Mouse (Mus musculus): ENCODE results near the gene Bcor. TPM values are rescaled to one million over a fixed set of nuclear protein-coding genes. Genes with fewer than 3 reads are reported as not detected.
A peak's percentile ranks its signal among the peaks of the same experiment; 100 is the strongest.

Gene Bcor
- polyA plus RNA-seq, 1 experiment = 15.8 TPM

- WGBS = 52% methylated on average over 6 of the region's 6 CpGs
- no peak for DNase-seq
- H3K4me1 ChIP-seq (ENCODE audit: control insufficient read depth, insufficient read depth, low read length) = peaks cover 14% of the 10 kb centered on the region
- no peak overlapping the region for H3K4me3 ChIP-seq (replicated peaks; ENCODE audit: extremely low read depth, low read depth, low read length)
- no peak for TF ChIP-seq POLR2A (IDR thresholded peaks at IDR 0.05; ENCODE audit: borderline replicate concordance, extremely low read depth, low read depth, low read length)
- no peak for TF ChIP-seq CTCF (IDR thresholded peaks at IDR 0.05; ENCODE audit: insufficient read depth, low read length)
Observed at GRCm38 (mm10) chrX:12062932-12063260, 97.3 kb downstream of the Bcor start.

GRCm38 (mm10) chrX:12062121-12062931, 97.8 kb downstream of the Bcor start:
- Histone ChIP-seq H3K4me1 (ENCODE audit: control insufficient read depth, insufficient read depth, low read length) (peaks cover 14% of the 10 kb centered on the region), H3K4me3 (replicated peaks; ENCODE audit: extremely low read depth, low read depth, low read length) (no peak overlapping the region)
- TF ChIP-seq POLR2A (IDR thresholded peaks at IDR 0.05; ENCODE audit: borderline replicate concordance, extremely low read depth, low read depth, low read length) (no peak), CTCF (IDR thresholded peaks at IDR 0.05; ENCODE audit: insufficient read depth, low read length) (no peak)
- whole genome bisulfite sequencing = 52% methylated on average over 24 of the region's 24 CpGs
- DNase-seq = no peak

- no peak for DNase-seq
- Histone ChIP-seq H3K4me3 (replicated peaks; ENCODE audit: extremely low read depth, low read depth, low read length) (no peak overlapping the region), H3K4me1 (ENCODE audit: control insufficient read depth, insufficient read depth, low read length) (peaks cover 7% of the 10 kb centered on the region)
- WGBS = 68% methylated on average over 3 of the region's 3 CpGs
- no peak for TF ChIP-seq POLR2A (IDR thresholded peaks at IDR 0.05; ENCODE audit: borderline replicate concordance, extremely low read depth, low read depth, low read length)
- no peak for TF ChIP-seq CTCF (IDR thresholded peaks at IDR 0.05; ENCODE audit: insufficient read depth, low read length)
Observed at GRCm38 (mm10) chrX:12060848-12061247, 99.3 kb downstream of the Bcor start.

GRCm38 (mm10) chrX:12057210-12057609, 102.9 kb downstream of the Bcor start:
- no peak for DNase-seq
- 88% methylated on average over 11 of the region's 11 CpGs for WGBS
- Histone ChIP-seq H3K4me3 (replicated peaks; ENCODE audit: extremely low read depth, low read depth, low read length) (no peak overlapping the region), H3K4me1 (ENCODE audit: control insufficient read depth, insufficient read depth, low read length) (peaks cover 2% of the 10 kb centered on the region; the same call in 1 of the 2 replicates)
- TF ChIP-seq POLR2A (IDR thresholded peaks at IDR 0.05; ENCODE audit: borderline replicate concordance, extremely low read depth, low read depth, low read length) (no peak), CTCF (IDR thresholded peaks at IDR 0.05; ENCODE audit: insufficient read depth, low read length) (no peak)

- no peak overlapping the region for H3K4me3 ChIP-seq (replicated peaks; ENCODE audit: extremely low read depth, low read depth, low read length)
- peaks cover 2% of the 10 kb centered on the region; the same call in 1 of the 2 replicates for H3K4me1 ChIP-seq (ENCODE audit: control insufficient read depth, insufficient read depth, low read length)
- DNase-seq = peak; percentile 20
- 67% methylated on average over 9 of the region's 9 CpGs for WGBS
- no peak for TF ChIP-seq CTCF (IDR thresholded peaks at IDR 0.05; ENCODE audit: insufficient read depth, low read length)
- TF ChIP-seq POLR2A (IDR thresholded peaks at IDR 0.05; ENCODE audit: borderline replicate concordance, extremely low read depth, low read depth, low read length) = no peak
Observed at GRCm38 (mm10) chrX:12053315-12053914, 106.7 kb downstream of the Bcor start.

- H3K4me1 ChIP-seq (ENCODE audit: control insufficient read depth, insufficient read depth, low read length) = peaks cover 2% of the 10 kb centered on the region; the same call in 1 of the 2 replicates
- no peak for DNase-seq
- TF ChIP-seq POLR2A (IDR thresholded peaks at IDR 0.05; ENCODE audit: borderline replicate concordance, extremely low read depth, low read depth, low read length) = no peak
- no peak for TF ChIP-seq CTCF (IDR thresholded peaks at IDR 0.05; ENCODE audit: insufficient read depth, low read length)
- no peak overlapping the region for H3K4me3 ChIP-seq (replicated peaks; ENCODE audit: extremely low read depth, low read depth, low read length)
- 97% methylated on average over 1 of the region's 1 CpGs for WGBS
Observed at GRCm38 (mm10) chrX:12052651-12053050, 107.5 kb downstream of the Bcor start.

GRCm38 (mm10) chrX:12048721-12049120, 111.4 kb downstream of the Bcor start:
- WGBS = 60% methylated on average over 11 of the region's 11 CpGs
- Histone ChIP-seq H3K4me1 (ENCODE audit: control insufficient read depth, insufficient read depth, low read length) (no peaks in the 10 kb centered on the region), H3K4me3 (replicated peaks; ENCODE audit: extremely low read depth, low read depth, low read length) (no peak overlapping the region)
- DNase-seq = no peak
- TF ChIP-seq POLR2A (IDR thresholded peaks at IDR 0.05; ENCODE audit: borderline replicate concordance, extremely low read depth, low read depth, low read length) (no peak), CTCF (IDR thresholded peaks at IDR 0.05; ENCODE audit: insufficient read depth, low read length) (no peak)

GRCm38 (mm10) chrX:12048166-12048565, 112.0 kb downstream of the Bcor start:
- DNase-seq = no peak
- no peak for TF ChIP-seq CTCF (IDR thresholded peaks at IDR 0.05; ENCODE audit: insufficient read depth, low read length)
- no peak for TF ChIP-seq POLR2A (IDR thresholded peaks at IDR 0.05; ENCODE audit: borderline replicate concordance, extremely low read depth, low read depth, low read length)
- 47% methylated on average over 9 of the region's 9 CpGs for WGBS
- H3K4me1 ChIP-seq (ENCODE audit: control insufficient read depth, insufficient read depth, low read length) = no peaks in the 10 kb centered on the region
- H3K4me3 ChIP-seq (replicated peaks; ENCODE audit: extremely low read depth, low read depth, low read length) = no peak overlapping the region

GRCm38 (mm10) chrX:12047223-12047911, 112.8 kb downstream of the Bcor start:
- 39% methylated on average over 16 of the region's 16 CpGs for WGBS
- DNase-seq = no peak
- TF ChIP-seq POLR2A (IDR thresholded peaks at IDR 0.05; ENCODE audit: borderline replicate concordance, extremely low read depth, low read depth, low read length) (no peak), CTCF (IDR thresholded peaks at IDR 0.05; ENCODE audit: insufficient read depth, low read length) (no peak)
- Histone ChIP-seq H3K4me1 (ENCODE audit: control insufficient read depth, insufficient read depth, low read length) (no peaks in the 10 kb centered on the region), H3K4me3 (replicated peaks; ENCODE audit: extremely low read depth, low read depth, low read length) (no peak overlapping the region)

Measured in lung, adult 2 months (tissue).